Mouse (Mus musculus): ENCODE results near the gene Ets1. TPM values are rescaled to one million over a fixed set of nuclear protein-coding genes. Genes with fewer than 3 reads are reported as not detected.

The Ets1 gene
- total and polyA plus RNA-seq, 3 experiments, result 0.05 TPM; not detected in 2

DNA sequence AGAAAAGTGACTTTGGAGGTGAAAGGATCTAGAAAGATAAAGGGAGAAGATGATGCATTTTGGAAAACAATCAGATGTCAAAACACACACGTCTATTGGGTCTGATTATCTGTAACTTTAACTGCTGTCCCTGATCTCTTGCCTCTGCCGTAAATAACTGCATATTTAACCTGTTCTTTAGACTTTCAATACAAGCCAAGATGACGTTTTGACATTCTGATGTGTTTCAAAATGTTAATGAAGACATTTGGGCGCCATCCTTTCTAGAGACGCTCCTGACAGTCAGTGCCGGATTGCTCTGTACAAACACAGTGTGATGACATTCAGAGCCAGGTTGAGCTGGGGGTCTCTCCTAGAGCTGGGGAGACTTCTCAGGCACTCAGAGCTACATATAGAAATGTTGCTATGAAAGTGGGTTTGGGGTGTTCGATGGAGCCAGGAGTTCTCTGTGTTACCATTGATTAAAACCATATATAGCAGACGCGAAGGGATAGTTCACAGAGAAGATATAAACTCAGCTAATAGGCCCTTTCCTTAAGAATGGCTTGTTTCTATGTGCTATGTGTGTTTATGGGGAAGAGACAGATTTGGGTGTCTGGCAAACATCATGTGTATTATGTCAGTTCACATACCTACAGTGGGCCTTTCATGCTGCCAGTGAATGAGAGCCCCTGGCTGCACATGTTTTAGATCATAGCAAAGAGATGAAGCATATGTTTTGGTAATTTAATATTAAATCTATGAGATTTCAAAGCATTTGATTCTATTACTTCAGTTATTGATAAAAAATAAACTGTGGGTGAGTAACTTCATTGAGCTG lies 61.5 kb downstream of the Ets1 start:
- TF ChIP-seq GATA1 (IDR thresholded peaks at IDR 0.05; ENCODE audit: borderline replicate concordance, low read length) (no peak), CTCF (IDR thresholded peaks at IDR 0.05; ENCODE audit: low read depth, low read length) (no peak), POLR2AphosphoS5 (IDR thresholded peaks at IDR 0.05; ENCODE audit: insufficient replicate concordance, low read depth, low read length) (no peak), TAL1 (conservative IDR thresholded peaks at IDR 0.05; ENCODE audit: low read depth, low read length) (no peak), GATA2 (IDR thresholded peaks at IDR 0.05; ENCODE audit: borderline replicate concordance, low read depth, low read length) (no peak)
- Histone ChIP-seq H3K9me3 (replicated peaks) (peaks cover 10% of the 10 kb centered on the region), H3K36me3 (replicated peaks) (no peaks in the 10 kb centered on the region), H3K27me3 (ENCODE audit: insufficient read depth, low read length) (no peaks in the 10 kb centered on the region), H3K4me1 (ENCODE audit: insufficient read depth, low read depth, low read length) (peaks cover 4% of the 10 kb centered on the region; the same call in 1 of the 2 replicates), H3K4me3 (ENCODE audit: low read depth, low read length) (no peak overlapping the region)
- no peak for DNase-seq (ENCODE audit: low spot score)
- ATAC-seq (ENCODE audit: extremely low read depth, insufficient number of reproducible peaks, low FRiP score, poor library complexity, severe bottlenecking), result no peak

DNA sequence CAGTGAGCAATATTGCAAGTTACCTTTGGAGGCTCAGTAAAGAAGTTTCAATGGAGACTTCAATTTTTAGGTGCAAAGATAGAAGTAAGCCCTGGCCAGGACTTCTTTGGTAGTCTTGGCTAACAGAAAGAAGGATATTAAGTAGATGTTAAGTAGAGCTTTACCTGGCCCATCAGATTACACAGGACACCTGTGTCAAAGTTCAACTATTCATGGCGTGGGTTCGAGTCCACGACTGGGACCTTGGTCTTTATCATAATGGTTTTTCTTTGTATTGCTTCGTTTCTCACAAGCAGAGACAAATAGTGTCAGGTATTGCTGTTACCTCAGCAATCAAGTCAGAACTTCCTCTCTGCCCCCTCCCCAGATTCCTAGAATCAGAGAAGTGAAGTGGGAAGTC lies 62.7 kb downstream of the Ets1 start:
- TF ChIP-seq CTCF (IDR thresholded peaks at IDR 0.05; ENCODE audit: low read depth, low read length) (no peak), GATA2 (IDR thresholded peaks at IDR 0.05; ENCODE audit: borderline replicate concordance, low read depth, low read length) (no peak), TAL1 (conservative IDR thresholded peaks at IDR 0.05; ENCODE audit: low read depth, low read length) (no peak), GATA1 (IDR thresholded peaks at IDR 0.05; ENCODE audit: borderline replicate concordance, low read length) (no peak), POLR2AphosphoS5 (IDR thresholded peaks at IDR 0.05; ENCODE audit: insufficient replicate concordance, low read depth, low read length) (no peak)
- no peak for ATAC-seq (ENCODE audit: extremely low read depth, insufficient number of reproducible peaks, low FRiP score, poor library complexity, severe bottlenecking)
- peaks cover 4% of the 10 kb centered on the region; the same call in 1 of the 2 replicates for H3K4me1 ChIP-seq (ENCODE audit: insufficient read depth, low read depth, low read length)
- H3K9me3 ChIP-seq (replicated peaks), result peaks cover 10% of the 10 kb centered on the region
- no peaks in the 10 kb centered on the region for H3K27me3 ChIP-seq (ENCODE audit: insufficient read depth, low read length)
- DNase-seq (ENCODE audit: low spot score), result no peak
- H3K36me3 ChIP-seq (replicated peaks), result no peaks in the 10 kb centered on the region
- H3K4me3 ChIP-seq (ENCODE audit: low read depth, low read length), result no peak overlapping the region

GRCm38 (mm10) chr9:32699391-32699841 lies 63.4 kb downstream of the Ets1 start:
- H3K4me3 ChIP-seq (ENCODE audit: low read depth, low read length), result no peak overlapping the region
- DNase-seq (ENCODE audit: low spot score) (no peak), ATAC-seq (ENCODE audit: extremely low read depth, insufficient number of reproducible peaks, low FRiP score, poor library complexity, severe bottlenecking) (no peak)
- no peaks in the 10 kb centered on the region for H3K27me3 ChIP-seq (ENCODE audit: insufficient read depth, low read length)
- H3K4me1 ChIP-seq (ENCODE audit: insufficient read depth, low read depth, low read length), result peaks cover 4% of the 10 kb centered on the region; the same call in 1 of the 2 replicates
- H3K9me3 ChIP-seq (replicated peaks), result peaks cover 11% of the 10 kb centered on the region
- no peaks in the 10 kb centered on the region for H3K36me3 ChIP-seq (replicated peaks)
- TF ChIP-seq GATA1 (IDR thresholded peaks at IDR 0.05; ENCODE audit: borderline replicate concordance, low read length) (no peak), TAL1 (conservative IDR thresholded peaks at IDR 0.05; ENCODE audit: low read depth, low read length) (no peak), CTCF (IDR thresholded peaks at IDR 0.05; ENCODE audit: low read depth, low read length) (no peak), POLR2AphosphoS5 (IDR thresholded peaks at IDR 0.05; ENCODE audit: insufficient replicate concordance, low read depth, low read length) (no peak), GATA2 (IDR thresholded peaks at IDR 0.05; ENCODE audit: borderline replicate concordance, low read depth, low read length) (no peak)

DNA sequence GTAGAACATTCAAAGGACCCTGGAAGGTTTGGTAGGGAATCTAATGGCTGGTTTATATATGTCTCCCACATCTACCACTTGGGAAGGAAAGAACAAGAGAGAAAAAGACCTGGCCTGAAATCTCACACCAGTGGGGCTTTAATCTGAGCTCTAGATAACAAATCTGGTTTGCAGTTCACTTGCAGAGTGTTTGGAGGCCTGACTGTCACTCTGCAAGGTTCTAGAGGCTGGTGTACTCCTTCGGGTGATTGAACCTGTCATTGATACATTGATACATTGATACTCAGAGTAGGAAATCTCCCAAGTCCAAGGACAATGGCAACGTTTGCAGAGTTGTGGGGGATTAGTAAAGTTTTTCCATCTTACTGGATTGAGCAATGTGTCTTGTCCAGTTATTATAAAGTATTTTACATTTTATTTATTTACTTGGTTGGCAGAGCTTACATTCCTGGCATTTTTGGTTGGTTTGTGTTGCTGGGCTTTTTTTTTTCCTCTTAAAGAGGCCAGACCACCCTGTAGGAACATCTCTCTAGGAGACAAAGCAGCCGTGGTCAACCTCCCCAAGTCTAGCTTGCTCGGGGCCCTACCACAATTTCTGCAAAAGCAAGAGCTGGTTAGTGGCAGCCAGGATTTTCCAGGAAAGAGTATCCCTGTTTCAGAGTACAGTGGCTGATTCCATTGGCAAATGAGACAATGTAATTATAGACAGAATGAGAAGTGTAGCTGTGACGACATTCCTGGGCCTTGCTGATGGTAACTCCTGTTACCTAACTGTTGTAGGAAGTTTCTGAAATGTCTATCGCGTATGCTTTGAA lies 64.3 kb downstream of the Ets1 start:
- Histone ChIP-seq H3K36me3 (replicated peaks) (no peaks in the 10 kb centered on the region), H3K27me3 (ENCODE audit: insufficient read depth, low read length) (no peaks in the 10 kb centered on the region), H3K4me3 (ENCODE audit: low read depth, low read length) (no peak overlapping the region), H3K9me3 (replicated peaks) (peaks cover 12% of the 10 kb centered on the region), H3K4me1 (ENCODE audit: insufficient read depth, low read depth, low read length) (peaks cover 4% of the 10 kb centered on the region; the same call in 1 of the 2 replicates)
- DNase-seq (ENCODE audit: low spot score), result no peak
- TF ChIP-seq TAL1 (conservative IDR thresholded peaks at IDR 0.05; ENCODE audit: low read depth, low read length) (no peak), POLR2AphosphoS5 (IDR thresholded peaks at IDR 0.05; ENCODE audit: insufficient replicate concordance, low read depth, low read length) (no peak), GATA1 (IDR thresholded peaks at IDR 0.05; ENCODE audit: borderline replicate concordance, low read length) (no peak), CTCF (IDR thresholded peaks at IDR 0.05; ENCODE audit: low read depth, low read length) (no peak), GATA2 (IDR thresholded peaks at IDR 0.05; ENCODE audit: borderline replicate concordance, low read depth, low read length) (no peak)
- ATAC-seq (ENCODE audit: extremely low read depth, insufficient number of reproducible peaks, low FRiP score, poor library complexity, severe bottlenecking), result no peak

DNA sequence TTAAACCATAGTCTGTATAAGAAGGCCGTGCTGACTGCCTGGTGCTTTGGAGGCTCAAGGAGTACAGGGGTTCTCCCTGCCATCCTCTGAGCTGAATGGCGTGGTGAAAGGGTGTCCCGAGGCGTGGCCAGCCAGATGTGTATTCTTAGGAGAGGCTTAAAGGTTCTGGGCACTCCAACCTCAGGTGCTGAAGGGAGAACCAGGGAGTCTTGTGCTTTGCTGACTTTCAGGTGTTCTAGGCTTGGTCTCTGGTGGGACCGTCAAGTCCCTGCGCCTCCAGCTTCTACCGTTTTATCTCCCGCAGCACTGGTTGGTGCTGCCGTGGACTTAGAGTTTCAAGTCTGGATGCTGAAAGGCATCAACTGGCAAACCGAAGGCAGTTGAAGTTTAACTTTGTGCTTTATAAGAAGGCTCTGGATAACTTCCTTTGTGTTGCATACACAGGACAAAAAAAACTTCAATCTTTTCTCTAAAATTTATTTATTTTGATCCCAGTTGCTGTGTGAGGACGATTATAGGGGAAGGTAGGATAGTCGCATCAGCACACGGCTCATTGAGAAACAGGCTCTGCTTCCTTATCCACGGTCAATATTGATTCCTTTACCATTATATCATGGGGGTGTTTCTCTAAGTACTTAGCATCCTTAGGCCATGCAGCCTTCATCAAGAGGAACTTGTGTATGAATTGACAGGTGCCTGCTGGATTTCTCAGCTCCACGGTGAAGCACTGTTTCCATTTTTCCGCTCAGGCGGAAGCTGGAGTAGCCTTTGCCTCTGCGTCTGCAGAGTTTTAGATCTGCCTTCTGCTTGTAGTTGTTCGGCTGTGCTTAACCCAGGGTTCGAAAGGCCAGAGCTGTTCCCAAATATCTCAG lies 65.3 kb downstream of the Ets1 start:
- ATAC-seq (ENCODE audit: extremely low read depth, insufficient number of reproducible peaks, low FRiP score, poor library complexity, severe bottlenecking), result no peak
- DNase-seq (ENCODE audit: low spot score), result no peak
- H3K4me3 ChIP-seq (ENCODE audit: low read depth, low read length), result no peak overlapping the region
- H3K27me3 ChIP-seq (ENCODE audit: insufficient read depth, low read length), result no peaks in the 10 kb centered on the region
- no peaks in the 10 kb centered on the region for H3K36me3 ChIP-seq (replicated peaks)
- peaks cover 5% of the 10 kb centered on the region for H3K9me3 ChIP-seq (replicated peaks)
- TF ChIP-seq POLR2AphosphoS5 (IDR thresholded peaks at IDR 0.05; ENCODE audit: insufficient replicate concordance, low read depth, low read length), result no peak
- TF ChIP-seq TAL1 (conservative IDR thresholded peaks at IDR 0.05; ENCODE audit: low read depth, low read length), result no peak
- TF ChIP-seq GATA2 (IDR thresholded peaks at IDR 0.05; ENCODE audit: borderline replicate concordance, low read depth, low read length), result no peak
- TF ChIP-seq GATA1 (IDR thresholded peaks at IDR 0.05; ENCODE audit: borderline replicate concordance, low read length), result no peak
- no peak for TF ChIP-seq CTCF (IDR thresholded peaks at IDR 0.05; ENCODE audit: low read depth, low read length)
- no peaks in the 10 kb centered on the region for H3K4me1 ChIP-seq (ENCODE audit: insufficient read depth, low read depth, low read length)

All from G1E (cell line).